14 mouse cellular contexts compared by ENCODE assay signal in the genomic region with DNA sequence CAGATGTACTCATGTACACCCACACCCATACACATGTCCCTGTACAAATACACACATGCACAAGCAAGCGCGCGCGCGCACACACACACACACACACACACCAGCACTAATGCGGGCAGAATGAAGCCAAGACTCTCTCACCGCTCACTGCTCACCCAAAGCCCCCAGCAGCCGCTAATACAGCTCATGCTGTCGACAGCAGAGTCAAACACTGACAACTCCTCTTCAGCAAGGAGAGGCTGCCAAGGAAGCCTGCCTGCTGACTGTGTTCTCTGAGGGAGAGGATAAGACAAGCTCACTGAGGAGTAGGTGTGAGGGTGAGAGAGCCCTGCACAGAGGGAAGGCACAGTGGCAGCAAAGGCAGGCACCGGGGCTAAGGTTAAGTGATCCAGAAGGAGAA. TPM values are rescaled to one million over a fixed set of nuclear protein-coding genes. Genes with fewer than 3 reads are reported as not detected.
A peak's percentile ranks its signal among the peaks of the same experiment; 100 is the strongest.
DNase-seq lines count a peak whose midpoint lies in the region; TF ChIP-seq lines count a peak whose summit lies in the region.
"Had no signal": no experiment of that assay in that cellular context is flagged by ENCODE, and none has a peak within 500 bp of the region (broad histone marks: within the 10 kb centered on the region; RNA-seq: fewer than 3 reads in every experiment).

No protein-coding gene starts in this region.

- no peaks in the 10 kb centered on the region for H3K4me1 ChIP-seq in thymus, adult 2 months (replicated peaks; ENCODE audit: control insufficient read depth, insufficient read depth, low read length)

- H3K4me3 ChIP-seq in thymus, adult 2 months (ENCODE audit: control insufficient read depth, insufficient read depth, low read length), result no peak overlapping the region
- H3K4me3 ChIP-seq: gastrocnemius, adult 2 months; hindbrain, embryonic 15.5 days had no signal

- WGBS in thymus, adult 2 months, result 93% methylated on average over 10 of the region's 10 CpGs

- H3K36me3 ChIP-seq in thymus, adult 2 months (ENCODE audit: control insufficient read depth, insufficient read depth, low read length), result no peaks in the 10 kb centered on the region
- H3K36me3 ChIP-seq: hindbrain, embryonic 15.5 days had no signal

- TF ChIP-seq CTCF in thymus, adult 2 months (IDR thresholded peaks at IDR 0.05; ENCODE audit: borderline replicate concordance, control insufficient read depth, extremely low read depth, insufficient read depth, low read length, poor library complexity), result no peak

- peak; percentile 41 to 51 for DNase-seq in frontal cortex, postnatal 36 days (ENCODE audit: low spot score in 2 of 2)
- DNase-seq in frontal cortex, postnatal 10 days (ENCODE audit: low spot score in 2 of 2), result no peak
- peak; percentile 40 to 49 for DNase-seq in left cerebral cortex, adult 18-20 months (ENCODE audit: low spot score in 2 of 2)
- no peak for DNase-seq in left cerebral cortex, postnatal 10 days (ENCODE audit: extremely low spot score in 1 of 2, low spot score in 2 of 2)
- peak; percentile 62 for DNase-seq in heart, postnatal 4 days
- peak; percentile 34 to 43 for DNase-seq in right cerebral cortex, postnatal 36 days (ENCODE audit: low spot score in 2 of 2)
- no peak for DNase-seq in thymus, adult 2 months
- DNase-seq: adrenal gland, postnatal 10 days; gastrocnemius, adult 2 months; spleen, adult 18-20 months; thymus, adult 18-20 months had no signal

- intact Hi-C loops in left cerebral cortex, postnatal 10 days (cut with DNase I), result no loop called here

- no peak for TF ChIP-seq POLR2A in thymus, adult 2 months (IDR thresholded peaks at IDR 0.05; ENCODE audit: control insufficient read depth, extremely low read depth, insufficient read depth, low read length, poor library complexity)

- H3K27me3 ChIP-seq in thymus, adult 2 months (ENCODE audit: control insufficient read depth, insufficient read depth, low read length), result no peaks in the 10 kb centered on the region
- H3K27me3 ChIP-seq: hindbrain, embryonic 15.5 days had no signal

- H3K27ac ChIP-seq in thymus, adult 2 months (ENCODE audit: control insufficient read depth, insufficient read depth, low read length), result no peak overlapping the region
- H3K27ac ChIP-seq: gastrocnemius, adult 2 months; hindbrain, embryonic 15.5 days; kidney, postnatal 0 days had no signal

RNA-seq across cellular contexts. Expression of gene Epb41l4b, which starts 11.4 kb away (rescaled TPM):
- 10 to 100 TPM; 38.0 to 39.5 TPM for total RNA-seq in left cerebral cortex, adult 18-20 months (2021)
- 10 to 100 TPM; 12.1 to 15.0 TPM for total RNA-seq in left cerebral cortex, postnatal 10 days (2021)
- total RNA-seq in heart, postnatal 4 days (2021), result 1 to 10 TPM; 4.9 to 5.4 TPM
- polyA plus RNA-seq in thymus, adult 2 months (2012; rRNA removed), result 9.2 and 10.7 TPM in 2 replicates
- total RNA-seq: monocyte, adult 5-6 weeks had no signal

Comparison
In these comparisons a context has a peak if more than half of its experiments do, and no peak if none do; other contexts are left out.
1. DNase-seq: peak in frontal cortex, postnatal 36 days (2 of 2), left cerebral cortex, adult 18-20 months (2 of 2), heart, postnatal 4 days (single experiment) and right cerebral cortex, postnatal 36 days (2 of 2); none in frontal cortex, postnatal 10 days (0 of 2), left cerebral cortex, postnatal 10 days (0 of 2) and thymus, adult 2 months (single experiment).